Mouse (Mus musculus): ENCODE data around the gene Dlg2.

Gene Dlg2

GRCm38 (mm10) chr7:91919099-91919498 lies 1442.6 kb downstream of the Dlg2 start:
- DNase-seq (ENCODE audit: low read depth), result no peak

GRCm38 (mm10) chr7:91919738-91920137 lies 1443.3 kb downstream of the Dlg2 start:
- no peak for DNase-seq (ENCODE audit: low read depth)

GRCm38 (mm10) chr7:91934881-91935597 lies 1458.6 kb downstream of the Dlg2 start:
- no peak for DNase-seq (ENCODE audit: low read depth)

- DNase-seq (ENCODE audit: low read depth), result no peak
Observed at GRCm38 (mm10) chr7:91936193-91936592, 1459.7 kb downstream of the Dlg2 start.

- no peak for DNase-seq (ENCODE audit: low read depth)
Observed at GRCm38 (mm10) chr7:91943224-91943623, 1466.8 kb downstream of the Dlg2 start.

- DNase-seq (ENCODE audit: low read depth), result no peak
Observed at GRCm38 (mm10) chr7:91955584-91955983, 1479.1 kb downstream of the Dlg2 start.

- no peak for DNase-seq (ENCODE audit: low read depth)
Observed at GRCm38 (mm10) chr7:91962956-91963355, 1486.5 kb downstream of the Dlg2 start.

GRCm38 (mm10) chr7:91972970-91973369 lies 1496.5 kb downstream of the Dlg2 start:
- no peak for DNase-seq (ENCODE audit: low read depth)

- DNase-seq (ENCODE audit: low read depth), result no peak
Observed at GRCm38 (mm10) chr7:92003769-92004455, 1527.4 kb downstream of the Dlg2 start.

- DNase-seq (ENCODE audit: low read depth), result no peak
Observed at GRCm38 (mm10) chr7:92005681-92006425, 1529.4 kb downstream of the Dlg2 start.

GRCm38 (mm10) chr7:92008702-92009101 lies 1532.2 kb downstream of the Dlg2 start:
- DNase-seq (ENCODE audit: low read depth), result no peak

- no peak for DNase-seq (ENCODE audit: low read depth)
Observed at GRCm38 (mm10) chr7:92024928-92025327, 1548.5 kb downstream of the Dlg2 start.

- DNase-seq (ENCODE audit: low read depth), result no peak
Observed at GRCm38 (mm10) chr7:92025465-92026056, 1549.1 kb downstream of the Dlg2 start.

- DNase-seq (ENCODE audit: low read depth), result peak; percentile 19
Observed at GRCm38 (mm10) chr7:92027049-92027448, 1550.6 kb downstream of the Dlg2 start.

- DNase-seq (ENCODE audit: low read depth), result no peak
Observed at GRCm38 (mm10) chr7:92034256-92034655, 1557.8 kb downstream of the Dlg2 start.

GRCm38 (mm10) chr7:92040187-92040586 lies 1563.7 kb downstream of the Dlg2 start:
- DNase-seq (ENCODE audit: low read depth), result no peak

- no peak for DNase-seq (ENCODE audit: low read depth)
Observed at GRCm38 (mm10) chr7:92040785-92041411, 1564.4 kb downstream of the Dlg2 start.

- DNase-seq (ENCODE audit: low read depth), result no peak
Observed at GRCm38 (mm10) chr7:92044966-92045365, 1568.5 kb downstream of the Dlg2 start.

GRCm38 (mm10) chr7:92047271-92047670 lies 1570.8 kb downstream of the Dlg2 start:
- DNase-seq (ENCODE audit: low read depth), result no peak

- no peak for DNase-seq (ENCODE audit: low read depth)
Observed at GRCm38 (mm10) chr7:92048876-92049275, 1572.4 kb downstream of the Dlg2 start.

GRCm38 (mm10) chr7:92066851-92067250 lies 1590.4 kb downstream of the Dlg2 start:
- DNase-seq (ENCODE audit: low read depth), result no peak

GRCm38 (mm10) chr7:92087429-92087828 lies 1611.0 kb downstream of the Dlg2 start:
- no peak for DNase-seq (ENCODE audit: low read depth)
